Mouse (Mus musculus) neural tube, embryonic 13.5 days (tissue): Measurements from ENCODE around the gene Det1. TPM values are rescaled to one million over a fixed set of nuclear protein-coding genes. Genes with fewer than 3 reads are reported as not detected.

Experiments
- ATAC-seq: fragments of 200-750 bp; cut with Nextera tagmentation; 2 replicates; pipeline ENCODE4 v1.8.0; 2017; ENCODE audit warnings: low read depth, mild to moderate bottlenecking, moderate TSS enrichment, moderate library complexity
- H3K27ac ChIP-seq: fragments of 300-500 bp; sonication (generic); replicated peaks from 2 replicates; pipeline ENCODE4 v1.5.1; 2015; ENCODE audit warnings: moderate library complexity, mild to moderate bottlenecking, inconsistent platforms
- H3K27me3 ChIP-seq: fragments of 300-500 bp; sonication (generic); 2 replicates; pipeline ENCODE4 v1.6.1; 2015; ENCODE audit warnings: mild to moderate bottlenecking, inconsistent platforms
- H3K36me3 ChIP-seq: fragments of 300-500 bp; sonication (generic); 2 replicates; pipeline ENCODE4 v1.6.1; 2015; ENCODE audit warnings: mild to moderate bottlenecking, inconsistent platforms
- H3K4me1 ChIP-seq: fragments of 300-500 bp; sonication (generic); replicated peaks from 2 replicates; pipeline ENCODE4 v1.6.1; 2015; ENCODE audit warnings: inconsistent platforms
- H3K4me2 ChIP-seq: fragments of 300-500 bp; sonication (generic); 2 replicates; pipeline ENCODE4 v1.6.1; 2015; ENCODE audit warnings: inconsistent platforms, mild to moderate bottlenecking, moderate library complexity
- H3K4me3 ChIP-seq: fragments of 300-500 bp; sonication (generic); 2 replicates; pipeline ENCODE4 v1.5.1; 2015; ENCODE audit warnings: mild to moderate bottlenecking, inconsistent platforms
- H3K9ac ChIP-seq: fragments of 300-500 bp; sonication (generic); 2 replicates; pipeline ENCODE4 v1.6.1; 2015; ENCODE audit warnings: moderate library complexity, mild to moderate bottlenecking, inconsistent platforms
- H3K9me3 ChIP-seq: fragments of 300-500 bp; sonication (generic); 2 replicates; pipeline ENCODE4 v1.6.1; 2016; ENCODE audit warnings: inconsistent platforms
- WGBS: fragments of 180-500 bp; shearing (Covaris S2); methylation state at CpG from one replicate; pipeline ENCODE4 v1.1.7; 2015; 5-methylcytosine and 5-hydroxymethylcytosine counted together
- microRNA-seq: library from miRNA; unstranded; fragments of <30 nt; microRNA quantifications from one replicate; pipeline ENCODE4, GENCODE M21; 2016
- polyA plus RNA-seq: library from polyadenylated mRNA; unstranded; fragments of >200 nt; fragmentation: Nextera tagmentation; extraction: Ambion mirVana; gene quantifications from 2 replicates; pipeline ENCODE4 v1.2.1, GENCODE M21; 2015

Gene Det1
- polyA plus RNA-seq, 1 experiment from 2014 or later: 17.1 TPM

- Histone ChIP-seq H3K9ac (no peak overlapping the region), H3K9me3 (no peaks in the 10 kb centered on the region), H3K36me3 (peaks cover 11% of the 10 kb centered on the region), H3K4me3 (no peak overlapping the region), H3K27ac (no peak overlapping the region), H3K27me3 (no peaks in the 10 kb centered on the region), H3K4me2 (no peak overlapping the region), H3K4me1 (peaks cover 17% of the 10 kb centered on the region)
- WGBS: 86% methylated on average over 3 of the region's 3 CpGs
- ATAC-seq: no peak
Measured at GRCm38 (mm10) chr7:78796624-78797023, 50.4 kb downstream of the Det1 start.

GRCm38 (mm10) chr7:78794571-78795092 lies 52.4 kb downstream of the Det1 start:
- Histone ChIP-seq H3K4me2 (no peak overlapping the region), H3K9me3 (no peaks in the 10 kb centered on the region), H3K9ac (0 out of 2 replicates have a peak overlapping the region, but pooled peaks have one; percentile 3), H3K4me1 (peaks cover 17% of the 10 kb centered on the region), H3K4me3 (no peak overlapping the region), H3K27me3 (no peaks in the 10 kb centered on the region), H3K27ac (no peak overlapping the region), H3K36me3 (peaks cover 22% of the 10 kb centered on the region)
- no peak for ATAC-seq
- WGBS: 83% methylated on average over 6 of the region's 6 CpGs

- no peak overlapping the region for H3K27ac ChIP-seq
- WGBS: 89% methylated on average over 13 of the region's 13 CpGs
Measured at GRCm38 (mm10) chr7:78793895-78794570, 53.0 kb downstream of the Det1 start.

GRCm38 (mm10) chr7:78791359-78792222 lies 55.5 kb downstream of the Det1 start:
- Histone ChIP-seq H3K4me3 (no peak overlapping the region), H3K36me3 (peaks cover 41% of the 10 kb centered on the region), H3K9ac (no peak overlapping the region), H3K4me1 (peaks cover 8% of the 10 kb centered on the region), H3K4me2 (no peak overlapping the region), H3K9me3 (no peaks in the 10 kb centered on the region), H3K27ac (no peak overlapping the region), H3K27me3 (no peaks in the 10 kb centered on the region)
- 85% methylated on average over 15 of the region's 15 CpGs for WGBS
- ATAC-seq: peak; percentile 77

More at GRCm38 (mm10) chr7:78793895-78794570, 53.0 kb downstream of the Det1 start:
- Histone ChIP-seq H3K9ac (no peak overlapping the region), H3K4me2 (no peak overlapping the region), H3K27me3 (no peaks in the 10 kb centered on the region), H3K4me3 (no peak overlapping the region), H3K36me3 (peaks cover 28% of the 10 kb centered on the region), H3K9me3 (no peaks in the 10 kb centered on the region), H3K4me1 (peaks cover 17% of the 10 kb centered on the region)
- no peak for ATAC-seq

GRCm38 (mm10) chr7:78787793-78788380 lies 59.2 kb downstream of the Det1 start:
- Histone ChIP-seq H3K9ac (no peak overlapping the region), H3K36me3 (peaks cover 42% of the 10 kb centered on the region)

GRCm38 (mm10) chr7:78785906-78786305 lies 61.2 kb downstream of the Det1 start:
- peak overlapping the region; percentile 73 for H3K27ac ChIP-seq
- H3K4me2 ChIP-seq: no peak overlapping the region
- peaks cover 51% of the 10 kb centered on the region for H3K4me1 ChIP-seq
- H3K4me3 ChIP-seq: no peak overlapping the region
- H3K9ac ChIP-seq: no peak overlapping the region
- ATAC-seq: no peak
- H3K9me3 ChIP-seq: no peaks in the 10 kb centered on the region
- 69% methylated on average over 5 of the region's 5 CpGs for WGBS
- H3K27me3 ChIP-seq: no peaks in the 10 kb centered on the region
- H3K36me3 ChIP-seq: peaks cover 29% of the 10 kb centered on the region

More at GRCm38 (mm10) chr7:78787793-78788380, 59.2 kb downstream of the Det1 start:
- ATAC-seq: no peak
- 93% methylated on average over 12 of the region's 12 CpGs for WGBS
- Histone ChIP-seq H3K4me1 (peaks cover 38% of the 10 kb centered on the region), H3K9me3 (no peaks in the 10 kb centered on the region), H3K4me2 (no peak overlapping the region), H3K27me3 (no peaks in the 10 kb centered on the region), H3K27ac (no peak overlapping the region), H3K4me3 (no peak overlapping the region)

GRCm38 (mm10) chr7:78782639-78783581 lies 64.2 kb downstream of the Det1 start, which contains the start of the genes Mrps11 and Mrpl46:
Mrps11 (plus strand) TSS chr7:78783119.
Mrpl46 (minus strand) TSS chr7:78783531.
- ATAC-seq: peak; percentile 95
- H3K27ac ChIP-seq: peak within 1 kb of the TSS; percentile 54

GRCm38 (mm10) chr7:78778741-78779140 lies 68.3 kb downstream of the Det1 start:
- H3K9me3 ChIP-seq: no peaks in the 10 kb centered on the region
- WGBS: 93% methylated on average over 5 of the region's 5 CpGs
- H3K36me3 ChIP-seq: peaks cover 64% of the 10 kb centered on the region
- no peak for ATAC-seq
- H3K9ac ChIP-seq: no peak overlapping the region
- H3K4me2 ChIP-seq: no peak overlapping the region
- H3K27me3 ChIP-seq: no peaks in the 10 kb centered on the region
- H3K27ac ChIP-seq: no peak overlapping the region
- peaks cover 17% of the 10 kb centered on the region for H3K4me1 ChIP-seq
- no peak overlapping the region for H3K4me3 ChIP-seq

More at GRCm38 (mm10) chr7:78782639-78783581, 64.2 kb downstream of the Det1 start, which contains the start of the genes Mrps11 and Mrpl46:
- no peaks in the 10 kb centered on the region for H3K9me3 ChIP-seq
- peaks cover 33% of the 10 kb centered on the region for H3K36me3 ChIP-seq
- H3K4me1 ChIP-seq: peaks cover 51% of the 10 kb centered on the region
- peak within 1 kb of the TSS; percentile 82 for H3K9ac ChIP-seq
- WGBS: under 1% methylated on average over 44 of the region's 44 CpGs
- peak within 1 kb of the TSS; percentile 73 for H3K4me2 ChIP-seq
- no peaks in the 10 kb centered on the region for H3K27me3 ChIP-seq
- H3K4me3 ChIP-seq: peak within 1 kb of the TSS; percentile 63

Small RNA genes lying within 50 kb of the gene (microRNA-seq; reads per million reads assigned to microRNA genes)
- 163 reads per million, percentile 62 among the genes with 10 or more reads in this experiment for gene Mir7-2

Other genes starting within 250 kb of the Det1 start
- 22.5 and 23.6 TPM in 2 replicates for gene Ntrk3, start 109.3 kb downstream of the Det1 start, polyA plus RNA-seq
- 80.6 and 88.7 TPM in 2 replicates for gene Mrps11, start 64.1 kb downstream of the Det1 start, polyA plus RNA-seq
- 55.9 and 58.7 TPM in 2 replicates for gene Mrpl46, start 63.7 kb downstream of the Det1 start, polyA plus RNA-seq
- 43.8 and 47.9 TPM in 2 replicates for gene Aen, start 48.6 kb upstream of the Det1 start, polyA plus RNA-seq
- 0.45 TPM in 1 of 2 replicates, not detected in the other for gene Isg20, start 66.2 kb upstream of the Det1 start, polyA plus RNA-seq
- gene Acan, start 206.2 kb upstream of the Det1 start, polyA plus RNA-seq: 1.3 and 2.6 TPM in 2 replicates